Mouse (Mus musculus): ENCODE data around the gene Olfr632. TPM values are rescaled to one million over a fixed set of nuclear protein-coding genes. Genes with fewer than 3 reads are reported as not detected.
"Not testable (repeated sequence)": the region's sequence is repeated elsewhere in the genome, so short reads cannot be mapped to it uniquely, and the experiment has no call there.

Gene Olfr632
- not detected for total RNA-seq (2021)
- long read RNA-seq, experiment 1, result 0 reads
- long read RNA-seq, experiment 2, result 0 reads

- DNase-seq (ENCODE audit: low spot score in 2 of 2), result no peak
Observed at GRCm38 (mm10) chr7:103934264-103934663, at the start of gene Olfr632. TSS of gene Olfr632 (plus strand) at chr7:103934347.

- no peak for DNase-seq (ENCODE audit: low spot score in 2 of 2)
Observed at GRCm38 (mm10) chr7:103886152-103886551, 48.0 kb upstream of the Olfr632 start, which contains the start of gene Olfr66. TSS of gene Olfr66 (minus strand) at chr7:103886252.

DNA sequence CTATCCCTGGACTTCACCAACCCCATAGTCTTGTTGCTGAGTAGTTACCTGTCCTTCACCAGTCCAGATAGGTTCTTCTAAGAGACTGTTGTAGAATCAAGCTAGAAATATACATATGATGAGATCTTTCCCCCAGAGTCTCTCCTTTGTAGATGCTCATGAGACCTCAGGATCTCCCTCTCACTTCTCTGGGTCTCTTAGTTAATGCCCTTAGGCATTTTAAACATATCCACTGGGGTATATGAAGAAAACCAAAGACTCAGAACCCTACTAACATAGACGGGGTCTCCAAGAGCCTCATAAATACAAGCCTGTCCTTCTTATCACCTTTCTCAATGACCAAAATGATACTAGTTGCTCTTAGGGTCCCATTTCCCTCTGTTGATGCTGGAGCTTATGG, 39.8 kb upstream of the Olfr632 start, which contains the start of gene Olfr64:
Olfr64 (minus strand) TSS at position 101 of the 400 bp plus-strand sequence.
- no peak for DNase-seq (ENCODE audit: low spot score in 2 of 2)

DNA sequence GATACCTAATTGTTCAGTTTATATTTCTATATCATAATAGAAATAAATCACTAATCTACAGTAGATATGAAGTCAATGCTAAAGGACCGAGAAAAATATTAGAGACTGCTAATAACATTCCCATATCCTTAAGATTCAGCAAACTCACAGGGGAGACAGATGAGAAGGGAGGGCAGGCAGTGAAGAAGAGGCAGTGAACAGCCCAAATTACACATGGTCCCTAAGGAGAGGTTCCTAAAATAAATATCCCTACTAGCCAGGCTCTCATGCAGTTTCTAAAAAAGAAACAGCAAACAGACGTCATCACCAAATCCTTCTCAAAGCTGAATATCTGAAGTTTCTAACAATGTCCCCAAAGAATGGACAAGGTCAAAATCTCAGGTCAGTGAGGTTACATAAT, 31.0 kb upstream of the Olfr632 start, which contains the start of gene Olfr65:
Olfr65 (plus strand) TSS at position 301 of the 400 bp plus-strand sequence.
- DNase-seq (ENCODE audit: low spot score in 2 of 2), result no peak

DNA sequence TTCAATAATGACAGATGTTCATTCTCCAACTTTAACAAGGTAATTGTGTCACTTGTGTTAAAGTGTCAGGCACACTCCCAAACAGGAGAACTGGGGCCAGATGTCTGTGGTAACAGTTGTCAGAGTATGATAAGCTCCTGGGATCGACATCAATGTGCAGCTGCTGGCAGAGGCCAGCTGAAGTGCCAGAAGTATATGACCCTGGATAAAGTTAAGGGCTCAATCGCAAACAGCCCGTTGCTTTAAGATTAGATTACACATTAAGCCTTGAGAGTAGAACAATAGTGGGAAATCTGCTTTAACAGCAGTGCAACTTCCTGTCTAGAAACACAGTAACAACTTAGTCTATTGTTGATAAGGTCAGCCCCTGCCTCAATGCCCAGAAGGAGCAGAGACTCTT, 24.1 kb upstream of the Olfr632 start:
- no peak for DNase-seq (ENCODE audit: low spot score in 2 of 2)

- no peak for DNase-seq (ENCODE audit: low spot score in 2 of 2)
Observed at GRCm38 (mm10) chr7:103912969-103913511, 21.1 kb upstream of the Olfr632 start.

- no peak for DNase-seq (ENCODE audit: low spot score in 2 of 2)
Observed at GRCm38 (mm10) chr7:103915338-103915737, 18.8 kb upstream of the Olfr632 start.

GRCm38 (mm10) chr7:103928525-103928924, 5.6 kb upstream of the Olfr632 start, which contains the start of gene Olfr631:
TSS of gene Olfr631 (plus strand) at chr7:103928825.
- DNase-seq (ENCODE audit: low spot score in 2 of 2), result no peak

GRCm38 (mm10) chr7:103942730-103943129, 8.6 kb downstream of the Olfr632 start:
- DNase-seq (ENCODE audit: low spot score in 2 of 2), result no peak

GRCm38 (mm10) chr7:103944137-103944536, 10.0 kb downstream of the Olfr632 start, which contains the start of gene Olfr633:
TSS of gene Olfr633 (plus strand) at chr7:103944437.
- DNase-seq (ENCODE audit: low spot score in 2 of 2), result no peak

- DNase-seq (ENCODE audit: low spot score in 2 of 2), result not testable (repeated sequence)
Observed at GRCm38 (mm10) chr7:103966873-103967272, 32.7 kb downstream of the Olfr632 start.

- DNase-seq (ENCODE audit: low spot score in 2 of 2), result no peak
Observed at GRCm38 (mm10) chr7:103970852-103971251, 36.7 kb downstream of the Olfr632 start, which contains the start of gene Olfr635. TSS of gene Olfr635 (plus strand) at chr7:103971152.

- DNase-seq (ENCODE audit: low spot score in 2 of 2), result no peak
Observed at GRCm38 (mm10) chr7:103971782-103972181, 37.6 kb downstream of the Olfr632 start.

Other genes starting within 250 kb of the Olfr632 start
- not detected for gene Olfr243, start 219.7 kb upstream of the Olfr632 start, total RNA-seq (2021)
- gene Olfr628, start 204.0 kb upstream of the Olfr632 start, total RNA-seq (2021), result not detected
- not detected for gene Olfr629, start 189.4 kb upstream of the Olfr632 start, total RNA-seq (2021)
- gene Olfr630, start 177.0 kb upstream of the Olfr632 start, total RNA-seq (2021), result not detected
- not detected for gene Olfr69, start 162.8 kb upstream of the Olfr632 start, total RNA-seq (2021)
- not detected for gene Olfr68, start 154.6 kb upstream of the Olfr632 start, total RNA-seq (2021)
- not detected for gene Olfr67, start 142.5 kb upstream of the Olfr632 start, total RNA-seq (2021)
- 10 to 100 TPM; 58.3 to 79.4 TPM for gene Hbb-bt, start 120.4 kb upstream of the Olfr632 start, total RNA-seq (2021)
- gene Hbb-bs, start 106.3 kb upstream of the Olfr632 start, total RNA-seq (2021), result 100 to 1,000 TPM; 565 to 654 TPM
- not detected for gene Hbb-bh2, start 93.8 kb upstream of the Olfr632 start, total RNA-seq (2021)
- not detected for gene Hbb-bh1, start 91.2 kb upstream of the Olfr632 start, total RNA-seq (2021)
- not detected for gene Hbb-y, start 81.1 kb upstream of the Olfr632 start, total RNA-seq (2021)
- not detected for gene Olfr66, start 48.1 kb upstream of the Olfr632 start, total RNA-seq (2021)
- gene Olfr64, start 39.9 kb upstream of the Olfr632 start, total RNA-seq (2021), result not detected
- not detected for gene Olfr65, start 30.9 kb upstream of the Olfr632 start, total RNA-seq (2021)
- not detected for gene Olfr631, start 5.5 kb upstream of the Olfr632 start, total RNA-seq (2021)
- gene Olfr633, start 10.1 kb downstream of the Olfr632 start, total RNA-seq (2021), result not detected
- under 1 TPM; 0.07 to 0.09 TPM for gene Olfr635, start 36.8 kb downstream of the Olfr632 start, total RNA-seq (2021)
- gene Olfr638, start 64.4 kb downstream of the Olfr632 start, total RNA-seq (2021), result not detected
- gene Olfr639, start 83.0 kb downstream of the Olfr632 start, total RNA-seq (2021), result under 1 TPM; 0.07 to 0.19 TPM
- gene Olfr640, start 91.2 kb downstream of the Olfr632 start, total RNA-seq (2021), result not detected
- not detected for gene Olfr641, start 101.1 kb downstream of the Olfr632 start, total RNA-seq (2021)
- gene Olfr642, start 118.3 kb downstream of the Olfr632 start, total RNA-seq (2021), result not detected
- gene 4930516K23Rik, start 127.1 kb downstream of the Olfr632 start, total RNA-seq (2021), result not detected
- gene Olfr644, start 137.5 kb downstream of the Olfr632 start, total RNA-seq (2021), result not detected
- gene Olfr645, start 151.1 kb downstream of the Olfr632 start, total RNA-seq (2021), result not detected
- not detected for gene Olfr646, start 170.5 kb downstream of the Olfr632 start, total RNA-seq (2021)
- not detected for gene Ubqln5, start 195.5 kb downstream of the Olfr632 start, total RNA-seq (2021)
- not detected for gene Olfr643, start 203.1 kb downstream of the Olfr632 start, total RNA-seq (2021)
- gene Ubqln3, start 208.9 kb downstream of the Olfr632 start, total RNA-seq (2021), result not detected
- gene Ubqlnl, start 216.2 kb downstream of the Olfr632 start, total RNA-seq (2021), result not detected
- not detected for gene Olfm5, start 230.5 kb downstream of the Olfr632 start, total RNA-seq (2021)
- gene Olfr648, start 249.0 kb downstream of the Olfr632 start, total RNA-seq (2021), result under 1 TPM; 0.17 to 0.44 TPM

Data from layer of hippocampus, postnatal 14 days (tissue).